Mouse (Mus musculus): ENCODE data around the gene Gm572.

DNA sequence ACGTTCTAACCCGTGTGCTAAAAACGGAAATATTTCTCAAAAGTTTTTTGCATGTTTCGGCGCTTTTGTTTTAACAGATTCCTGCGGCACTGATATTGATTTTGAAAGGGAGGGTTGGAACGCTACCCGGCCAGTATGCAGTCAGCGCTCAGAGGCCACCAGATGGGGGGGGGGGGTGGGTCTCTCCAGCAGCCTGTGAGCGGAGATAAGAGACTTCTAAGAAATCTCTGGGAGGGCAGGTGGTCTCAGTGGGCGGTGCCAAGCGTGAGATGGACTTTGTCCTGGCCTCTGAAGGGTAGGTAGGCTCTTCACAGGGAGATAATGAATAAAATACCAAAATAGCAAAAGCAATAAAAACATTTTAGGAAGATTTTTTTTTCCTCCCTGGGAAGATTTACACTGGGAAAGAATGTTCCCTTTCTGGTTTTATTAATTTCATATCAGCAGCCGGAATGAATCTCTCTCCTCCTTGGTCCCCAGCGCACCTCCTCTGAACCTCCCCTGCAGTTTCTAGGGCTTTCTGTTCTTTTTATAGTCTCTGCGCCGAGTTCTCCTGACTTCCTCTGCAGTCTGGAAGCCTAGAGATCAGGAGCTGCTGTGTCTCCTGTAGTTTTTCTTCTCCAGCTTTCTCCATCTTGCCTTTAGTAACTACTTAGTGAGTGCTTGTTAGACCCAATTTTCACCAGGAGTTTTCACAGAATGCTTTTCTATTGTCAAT lies 28.3 kb downstream of the Gm572 start:
- no peak for TF ChIP-seq FLI1 (IDR thresholded peaks at IDR 0.05; ENCODE audit: low read length)
- no peak for TF ChIP-seq GATA1 (IDR thresholded peaks at IDR 0.05; ENCODE audit: borderline replicate concordance, low read length)

Measured in megakaryocyte, embryonic 14.5 days (primary cell).